Comparison of ENCODE assay signal across 8 mouse cellular contexts in the genomic region with DNA sequence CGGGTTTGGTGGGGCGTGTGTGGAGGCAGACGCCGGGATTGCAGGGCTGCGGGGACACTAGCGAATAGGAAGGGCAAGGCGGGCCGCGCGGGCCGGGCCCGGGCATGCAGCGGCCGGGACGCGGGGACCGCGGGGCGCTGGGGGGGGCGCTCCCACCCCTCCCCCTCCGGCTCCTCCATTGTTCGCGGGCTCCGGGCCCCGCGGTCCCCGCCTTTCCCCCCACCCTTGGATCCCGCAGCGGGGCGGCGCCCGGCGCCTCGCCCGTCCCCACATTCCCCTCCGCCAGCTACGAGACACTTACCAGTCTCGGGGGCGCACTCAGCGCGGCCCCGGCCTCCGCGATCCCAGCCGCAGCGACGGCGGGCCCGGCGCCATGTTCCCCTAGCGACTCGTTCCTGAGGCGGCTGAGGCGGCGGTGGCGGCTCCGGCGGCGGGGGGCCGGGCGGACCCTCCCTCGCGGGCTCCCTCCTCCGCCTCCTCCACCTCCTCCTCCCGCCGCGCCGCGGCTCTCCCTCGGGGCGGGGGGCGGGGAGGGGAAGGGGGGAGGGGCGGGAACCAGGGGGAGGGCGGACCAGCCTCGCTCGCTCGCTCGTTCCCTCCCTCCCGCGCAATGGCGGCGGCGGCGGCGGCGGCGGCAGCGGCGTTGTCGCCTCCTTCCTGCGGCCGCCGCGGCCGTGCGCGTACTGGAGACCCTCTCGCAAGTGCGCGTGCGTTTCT. TPM values are rescaled to one million over a fixed set of nuclear protein-coding genes. Genes with fewer than 3 reads are reported as not detected.
DNase-seq lines count a peak whose midpoint lies in the region; ATAC-seq and TF ChIP-seq lines count a peak whose summit lies in the region.

No protein-coding gene starts in this region.

- ATAC-seq in erythroid progenitor cell, adult 5-6 weeks (replicated peaks; ENCODE audit: low FRiP score, poor library complexity, severe bottlenecking) = 0 out of 2 replicates have a peak, but pooled peaks have one; percentile 33
- ATAC-seq in heart, embryonic 15.5 days (replicated peaks; ENCODE audit: insufficient number of reproducible peaks, insufficient read depth, low FRiP score, low read depth) = peak; percentile 63
- ATAC-seq in stomach, embryonic 14.5 days (ENCODE audit: insufficient number of reproducible peaks, insufficient read depth, low FRiP score, low read depth) = peak; percentile 26

- peak overlapping the region; percentile 94 for H3K4me3 ChIP-seq in bone marrow, adult 2 months (replicated peaks; ENCODE audit: control insufficient read depth, low read depth, low read length)
- peak overlapping the region; percentile 95 for H3K4me3 ChIP-seq in heart, embryonic 15.5 days
- H3K4me3 ChIP-seq in midbrain, embryonic 10.5 days = peak overlapping the region; percentile 95
- peak overlapping the region; percentile 92 for H3K4me3 ChIP-seq in stomach, embryonic 14.5 days (ENCODE audit: low read depth, low read length)

- H3K27ac ChIP-seq in bone marrow, adult 2 months (ENCODE audit: control insufficient read depth, insufficient read depth, low read depth, low read length, poor library complexity) = peak overlapping the region; percentile 98
- peak overlapping the region; percentile 100 for H3K27ac ChIP-seq in heart, embryonic 15.5 days
- H3K27ac ChIP-seq in midbrain, embryonic 10.5 days (replicated peaks) = peak overlapping the region; percentile 100
- H3K27ac ChIP-seq in stomach, embryonic 14.5 days (ENCODE audit: low read length) = peak overlapping the region; percentile 100

- H3K9me3 ChIP-seq in heart, embryonic 15.5 days (replicated peaks) = no peaks in the 10 kb centered on the region
- H3K9me3 ChIP-seq in midbrain, embryonic 10.5 days (replicated peaks) = no peaks in the 10 kb centered on the region
- no peaks in the 10 kb centered on the region for H3K9me3 ChIP-seq in stomach, embryonic 14.5 days (ENCODE audit: control insufficient read depth, low read depth, low read length)

- peak overlapping the region; percentile 82 for H3K4me2 ChIP-seq in heart, embryonic 15.5 days
- peak overlapping the region; percentile 84 for H3K4me2 ChIP-seq in stomach, embryonic 14.5 days (replicated peaks; ENCODE audit: low read depth, low read length)

- no peak for TF ChIP-seq CTCF in bone marrow, adult 2 months (IDR thresholded peaks at IDR 0.05; ENCODE audit: control insufficient read depth, insufficient read depth, low read length)

- H3K9ac ChIP-seq in heart, embryonic 15.5 days = peak overlapping the region; percentile 98
- peak overlapping the region; percentile 97 for H3K9ac ChIP-seq in stomach, embryonic 14.5 days (replicated peaks; ENCODE audit: low read depth, low read length)

- WGBS in bone marrow, adult 2 months = under 1% methylated on average over 73 of the region's 101 CpGs
- WGBS in heart, embryonic 15.5 days = under 1% methylated on average over 43 of the region's 101 CpGs
- 1% methylated on average over 68 of the region's 101 CpGs for WGBS in midbrain, embryonic 10.5 days
- WGBS in stomach, embryonic 14.5 days = under 1% methylated on average over 36 of the region's 101 CpGs

- no peaks in the 10 kb centered on the region for H3K27me3 ChIP-seq in heart, embryonic 15.5 days
- H3K27me3 ChIP-seq in midbrain, embryonic 10.5 days (ENCODE audit: low read depth, poor library complexity, severe bottlenecking) = peaks cover 12% of the 10 kb centered on the region
- H3K27me3 ChIP-seq in stomach, embryonic 14.5 days (ENCODE audit: control insufficient read depth, insufficient read depth, low read length) = no peaks in the 10 kb centered on the region

- no peaks in the 10 kb centered on the region for H3K36me3 ChIP-seq in heart, embryonic 15.5 days
- 0 out of 2 replicates have a peak, but pooled peaks cover 11% of the 10 kb centered on the region for H3K36me3 ChIP-seq in midbrain, embryonic 10.5 days
- no peaks in the 10 kb centered on the region for H3K36me3 ChIP-seq in stomach, embryonic 14.5 days (ENCODE audit: control insufficient read depth, insufficient read depth, low read length)

- DNase-seq in layer of hippocampus, adult 11-12 months (ENCODE audit: low spot score) = peak; percentile 64
- DNase-seq in layer of hippocampus, adult 9-10 months (ENCODE audit: low spot score) = no peak
- DNase-seq in layer of hippocampus, postnatal 25 days (ENCODE audit: extremely low spot score in 1 of 2, low spot score in 1 of 2) = peak; percentile 47 to 64
- peak; percentile 89 for DNase-seq in midbrain, embryonic 10.5 days (ENCODE audit: low spot score)

- TF ChIP-seq POLR2A in bone marrow, adult 2 months (IDR thresholded peaks at IDR 0.05; ENCODE audit: borderline replicate concordance, control insufficient read depth, low read depth, low read length) = no peak

- no peaks in the 10 kb centered on the region; the same call in 1 of the 2 replicates for H3K4me1 ChIP-seq in bone marrow, adult 2 months (ENCODE audit: control insufficient read depth, insufficient read depth, low read length)
- H3K4me1 ChIP-seq in heart, embryonic 15.5 days (replicated peaks) = peaks cover 66% of the 10 kb centered on the region
- peaks cover 65% of the 10 kb centered on the region for H3K4me1 ChIP-seq in midbrain, embryonic 10.5 days
- H3K4me1 ChIP-seq in stomach, embryonic 14.5 days (ENCODE audit: control insufficient read depth, insufficient read depth, low read length) = peaks cover 34% of the 10 kb centered on the region

RNA-seq across cellular contexts. Expression of a gene that starts 0.5 kb away (rescaled TPM):
- 2.6 and 3.0 TPM in 2 replicates for polyA plus RNA-seq in bone marrow, adult 2 months (2011; ENCODE audit: insufficient read depth, insufficient read length, low replicate concordance, missing spikeins)
- total RNA-seq in erythroid progenitor cell, adult 5-6 weeks (2015; ENCODE audit: low replicate concordance) = 1.8 and 2.9 TPM in 2 replicates
- 2.3 TPM in 2 replicates for total RNA-seq in erythroid progenitor cell, adult 5-6 weeks (2017; ENCODE audit: low replicate concordance)
- 12.6 and 15.6 TPM in 2 replicates for polyA plus RNA-seq in heart, embryonic 15.5 days (2015; fragmentation: Nextera tagmentation; extraction: Ambion mirVana)
- total RNA-seq in layer of hippocampus, postnatal 25 days (2021) = 100 to 1,000 TPM; 125 to 127 TPM
- 25.4 and 31.0 TPM in 2 replicates for polyA plus RNA-seq in midbrain, embryonic 10.5 days (2016; fragmentation: Nextera tagmentation; extraction: Ambion mirVana)
- polyA plus RNA-seq in stomach, embryonic 14.5 days (2014; fragmentation: Nextera tagmentation; extraction: Ambion mirVana) = 19.9 and 21.2 TPM in 2 replicates
